Mouse (Mus musculus): ENCODE results near the gene Tbc1d21.

Tbc1d21 gene

GRCm38 (mm10) chr9:58370355-58370754, at the start of gene Tbc1d21:
TSS of gene Tbc1d21 (minus strand) at chr9:58370455.
- no peak for DNase-seq (ENCODE audit: low spot score)

GRCm38 (mm10) chr9:58411556-58411955, 41.3 kb upstream of the Tbc1d21 start:
- no peak for DNase-seq (ENCODE audit: low spot score)

GRCm38 (mm10) chr9:58410057-58410735, 39.9 kb upstream of the Tbc1d21 start:
- no peak for DNase-seq (ENCODE audit: low spot score)

- no peak for DNase-seq (ENCODE audit: low spot score)
Measured at GRCm38 (mm10) chr9:58409247-58409646, 39.0 kb upstream of the Tbc1d21 start.

GRCm38 (mm10) chr9:58404412-58404811, 34.2 kb upstream of the Tbc1d21 start:
- no peak for DNase-seq (ENCODE audit: low spot score)

GRCm38 (mm10) chr9:58401371-58402082, 31.3 kb upstream of the Tbc1d21 start:
- DNase-seq (ENCODE audit: low spot score): no peak

GRCm38 (mm10) chr9:58399609-58400008, 29.4 kb upstream of the Tbc1d21 start:
- DNase-seq (ENCODE audit: low spot score): no peak

GRCm38 (mm10) chr9:58394605-58395004, 24.4 kb upstream of the Tbc1d21 start:
- no peak for DNase-seq (ENCODE audit: low spot score)

- no peak for DNase-seq (ENCODE audit: low spot score)
Measured at GRCm38 (mm10) chr9:58393875-58394274, 23.6 kb upstream of the Tbc1d21 start.

- no peak for DNase-seq (ENCODE audit: low spot score)
Measured at GRCm38 (mm10) chr9:58388381-58388780, 18.1 kb upstream of the Tbc1d21 start.

- no peak for DNase-seq (ENCODE audit: low spot score)
Measured at GRCm38 (mm10) chr9:58378878-58379277, 8.6 kb upstream of the Tbc1d21 start.

GRCm38 (mm10) chr9:58373912-58374431, 3.7 kb upstream of the Tbc1d21 start:
- no peak for DNase-seq (ENCODE audit: low spot score)

- no peak for DNase-seq (ENCODE audit: low spot score)
Measured at GRCm38 (mm10) chr9:58371914-58372313, 1.7 kb upstream of the Tbc1d21 start.

GRCm38 (mm10) chr9:58369644-58370043, 611 bp downstream of the Tbc1d21 start:
- no peak for DNase-seq (ENCODE audit: low spot score)

GRCm38 (mm10) chr9:58364325-58364724, 5.9 kb downstream of the Tbc1d21 start:
- DNase-seq (ENCODE audit: low spot score): no peak

GRCm38 (mm10) chr9:58361956-58362355, 8.3 kb downstream of the Tbc1d21 start:
- DNase-seq (ENCODE audit: low spot score): no peak

GRCm38 (mm10) chr9:58361373-58361772, 8.9 kb downstream of the Tbc1d21 start:
- DNase-seq (ENCODE audit: low spot score): no peak

GRCm38 (mm10) chr9:58355262-58356050, 14.8 kb downstream of the Tbc1d21 start:
- DNase-seq (ENCODE audit: low spot score): no peak

- DNase-seq (ENCODE audit: low spot score): no peak
Measured at GRCm38 (mm10) chr9:58354701-58355100, 15.6 kb downstream of the Tbc1d21 start.

- DNase-seq (ENCODE audit: low spot score): no peak
Measured at GRCm38 (mm10) chr9:58353224-58353623, 17.0 kb downstream of the Tbc1d21 start.

- no peak for DNase-seq (ENCODE audit: low spot score)
Measured at GRCm38 (mm10) chr9:58347795-58348194, 22.5 kb downstream of the Tbc1d21 start.

GRCm38 (mm10) chr9:58346498-58346897, 23.8 kb downstream of the Tbc1d21 start:
- DNase-seq (ENCODE audit: low spot score): no peak

- DNase-seq (ENCODE audit: low spot score): no peak
Measured at GRCm38 (mm10) chr9:58345963-58346362, 24.3 kb downstream of the Tbc1d21 start.
